Mouse (Mus musculus) thymus, adult 18-20 months (tissue): ENCODE results near the gene Ccnl2.

Source experiments
- DNase-seq, 2 experiments: peaks; one replicate each; pipeline ENCODE4 v3.0.0; 2022; ENCODE audit warnings: mixed read lengths in 2 of 2

The Ccnl2 gene

GRCm38 (mm10) chr4:155840076-155841002, 28.1 kb downstream of the Ccnl2 start:
- no peak for DNase-seq

GRCm38 (mm10) chr4:155841003-155841454, 28.7 kb downstream of the Ccnl2 start:
- peak; percentile 46 to 68 for DNase-seq

- DNase-seq, result no peak
Measured at GRCm38 (mm10) chr4:155841651-155842270, 29.5 kb downstream of the Ccnl2 start.

GRCm38 (mm10) chr4:155843231-155843630, 30.9 kb downstream of the Ccnl2 start:
- no peak for DNase-seq

- DNase-seq, result peak; percentile 81
Measured at GRCm38 (mm10) chr4:155846871-155847578, 34.7 kb downstream of the Ccnl2 start, which contains the start of gene Dvl1. Gene Dvl1, plus strand, starts transcription at chr4:155847402.

GRCm38 (mm10) chr4:155847591-155848352, 35.5 kb downstream of the Ccnl2 start:
- peak; percentile 45 to 51 for DNase-seq

GRCm38 (mm10) chr4:155848434-155849095, 36.3 kb downstream of the Ccnl2 start:
- DNase-seq, result no peak

- no peak for DNase-seq
Measured at GRCm38 (mm10) chr4:155849391-155849790, 37.1 kb downstream of the Ccnl2 start.

GRCm38 (mm10) chr4:155849792-155850451, 37.6 kb downstream of the Ccnl2 start:
- no peak for DNase-seq

- no peak for DNase-seq
Measured at GRCm38 (mm10) chr4:155851368-155851767, 39.1 kb downstream of the Ccnl2 start.

- no peak for DNase-seq
Measured at GRCm38 (mm10) chr4:155851951-155852411, 39.7 kb downstream of the Ccnl2 start.

- no peak for DNase-seq
Measured at GRCm38 (mm10) chr4:155853421-155853820, 41.1 kb downstream of the Ccnl2 start.

- DNase-seq, result no peak
Measured at GRCm38 (mm10) chr4:155854991-155855390, 42.7 kb downstream of the Ccnl2 start.

GRCm38 (mm10) chr4:155856071-155856470, 43.8 kb downstream of the Ccnl2 start:
- DNase-seq, result no peak

- no peak for DNase-seq
Measured at GRCm38 (mm10) chr4:155856881-155857280, 44.6 kb downstream of the Ccnl2 start.

- DNase-seq, result no peak
Measured at GRCm38 (mm10) chr4:155859318-155859717, 47.0 kb downstream of the Ccnl2 start.

GRCm38 (mm10) chr4:155861787-155862186, 49.5 kb downstream of the Ccnl2 start:
- no peak for DNase-seq

- no peak for DNase-seq
Measured at GRCm38 (mm10) chr4:155863001-155863400, 50.7 kb downstream of the Ccnl2 start, which contains the start of gene Tas1r3. Gene Tas1r3, minus strand, starts transcription at chr4:155863362.

- DNase-seq, result no peak
Measured at GRCm38 (mm10) chr4:155868614-155869298, 56.5 kb downstream of the Ccnl2 start.

GRCm38 (mm10) chr4:155869317-155870033, 57.2 kb downstream of the Ccnl2 start, which contains the start of the genes Cptp and Ints11:
Gene Cptp, minus strand, starts transcription at chr4:155869440.
Gene Ints11, plus strand, starts transcription at chr4:155869546.
- peak; percentile 94 to 95 for DNase-seq
